Mouse (Mus musculus) E14TG2a.4 (cell line): ENCODE results near the gene Ppp2r2c.

Experiments used
- H3K27me3 ChIP-seq: 2 replicates; pipeline ENCODE4 v1.6.1; 2014; ENCODE audit warnings: low read length, control low read depth; ENCODE audit not compliant: insufficient read depth
- H3K36me3 ChIP-seq: 2 replicates; pipeline ENCODE4 v1.6.1; 2014; ENCODE audit warnings: low read length, control low read depth; ENCODE audit not compliant: insufficient read depth
- H3K4me1 ChIP-seq: replicated peaks from 2 replicates; pipeline ENCODE4 v1.6.1; 2014; ENCODE audit warnings: low read depth, low read length, control low read depth
- H3K4me3 ChIP-seq: replicated peaks from 2 replicates; pipeline ENCODE4 v1.5.1; 2014; ENCODE audit warnings: mild to moderate bottlenecking, low read length
- H3K9me3 ChIP-seq: 2 replicates; pipeline ENCODE4 v1.6.1; 2014; ENCODE audit warnings: low read length, control low read depth
- CTCF ChIP-seq: conservative IDR thresholded peaks from 2 replicates; pipeline ENCODE4 v1.5.1; 2014; ENCODE audit warnings: low read length
- NANOG ChIP-seq: IDR thresholded peaks from 2 replicates; pipeline ENCODE4 v1.6.1; 2014; ENCODE audit warnings: borderline replicate concordance, low read length, mixed read lengths
- POU5F1 ChIP-seq: IDR thresholded peaks from 2 replicates; pipeline ENCODE4 v1.6.1; 2014; ENCODE audit warnings: low read length, borderline replicate concordance

The Ppp2r2c gene

GRCm38 (mm10) chr5:36920072-36920471, 51.8 kb downstream of the Ppp2r2c start:
- Histone ChIP-seq H3K36me3 (no peaks in the 10 kb centered on the region), H3K27me3 (no peaks in the 10 kb centered on the region; the same call in 1 of the 2 replicates), H3K4me1 (peaks cover 37% of the 10 kb centered on the region), H3K9me3 (peaks cover 4% of the 10 kb centered on the region; the same call in 1 of the 2 replicates), H3K4me3 (no peak overlapping the region)
- TF ChIP-seq CTCF (peak; percentile 22; the same call in 1 of the 2 replicates), NANOG (no peak)

- peaks cover 4% of the 10 kb centered on the region; the same call in 1 of the 2 replicates for H3K9me3 ChIP-seq
- TF ChIP-seq NANOG (no peak), POU5F1 (no peak), CTCF (no peak)
- peaks cover 36% of the 10 kb centered on the region for H3K4me1 ChIP-seq
- no peaks in the 10 kb centered on the region for H3K36me3 ChIP-seq
- H3K27me3 ChIP-seq: no peaks in the 10 kb centered on the region; the same call in 1 of the 2 replicates
- H3K4me3 ChIP-seq: no peak overlapping the region
Observed at GRCm38 (mm10) chr5:36921871-36922270, 53.6 kb downstream of the Ppp2r2c start.

GRCm38 (mm10) chr5:36922811-36923210, 54.5 kb downstream of the Ppp2r2c start:
- TF ChIP-seq POU5F1 (no peak), NANOG (no peak), CTCF (no peak)
- Histone ChIP-seq H3K4me3 (no peak overlapping the region), H3K36me3 (no peaks in the 10 kb centered on the region), H3K27me3 (no peaks in the 10 kb centered on the region; the same call in 1 of the 2 replicates), H3K4me1 (peaks cover 31% of the 10 kb centered on the region), H3K9me3 (peaks cover 4% of the 10 kb centered on the region; the same call in 1 of the 2 replicates)

- TF ChIP-seq CTCF: no peak
- no peak for TF ChIP-seq POU5F1
- TF ChIP-seq NANOG: no peak
- Histone ChIP-seq H3K4me1 (peaks cover 19% of the 10 kb centered on the region), H3K9me3 (peaks cover 4% of the 10 kb centered on the region; the same call in 1 of the 2 replicates), H3K4me3 (no peak overlapping the region), H3K36me3 (no peaks in the 10 kb centered on the region), H3K27me3 (no peaks in the 10 kb centered on the region; the same call in 1 of the 2 replicates)
Observed at GRCm38 (mm10) chr5:36923826-36924700, 55.8 kb downstream of the Ppp2r2c start.

GRCm38 (mm10) chr5:36928701-36929100, 60.4 kb downstream of the Ppp2r2c start:
- TF ChIP-seq CTCF (peak; percentile 82), POU5F1 (no peak), NANOG (no peak)
- Histone ChIP-seq H3K4me1 (peaks cover 8% of the 10 kb centered on the region), H3K4me3 (no peak overlapping the region), H3K36me3 (peaks cover 10% of the 10 kb centered on the region; the same call in 1 of the 2 replicates), H3K27me3 (no peaks in the 10 kb centered on the region), H3K9me3 (peaks cover 16% of the 10 kb centered on the region)

- peaks cover 10% of the 10 kb centered on the region; the same call in 1 of the 2 replicates for H3K36me3 ChIP-seq
- H3K4me3 ChIP-seq: no peak overlapping the region
- peaks cover 14% of the 10 kb centered on the region for H3K4me1 ChIP-seq
- H3K9me3 ChIP-seq: peaks cover 12% of the 10 kb centered on the region
- H3K27me3 ChIP-seq: no peaks in the 10 kb centered on the region
- TF ChIP-seq CTCF (no peak), POU5F1 (no peak), NANOG (no peak)
Observed at GRCm38 (mm10) chr5:36929376-36929775, 61.1 kb downstream of the Ppp2r2c start.

- H3K4me1 ChIP-seq: peaks cover 19% of the 10 kb centered on the region
- peaks cover 10% of the 10 kb centered on the region; the same call in 1 of the 2 replicates for H3K36me3 ChIP-seq
- no peak for TF ChIP-seq POU5F1
- TF ChIP-seq CTCF: no peak
- no peak for TF ChIP-seq NANOG
- H3K27me3 ChIP-seq: 0 out of 2 replicates have a peak, but pooled peaks cover 4% of the 10 kb centered on the region
- peaks cover 12% of the 10 kb centered on the region for H3K9me3 ChIP-seq
- no peak overlapping the region for H3K4me3 ChIP-seq
Observed at GRCm38 (mm10) chr5:36933383-36933782, 65.1 kb downstream of the Ppp2r2c start.

GRCm38 (mm10) chr5:36935486-36936473, 67.5 kb downstream of the Ppp2r2c start:
- H3K36me3 ChIP-seq: peaks cover 10% of the 10 kb centered on the region; the same call in 1 of the 2 replicates
- H3K4me3 ChIP-seq: no peak overlapping the region
- H3K27me3 ChIP-seq: 0 out of 2 replicates have a peak, but pooled peaks cover 4% of the 10 kb centered on the region
- H3K4me1 ChIP-seq: peaks cover 42% of the 10 kb centered on the region
- TF ChIP-seq CTCF: no peak
- no peak for TF ChIP-seq NANOG
- no peak for TF ChIP-seq POU5F1
- H3K9me3 ChIP-seq: peaks cover 12% of the 10 kb centered on the region

- peaks cover 7% of the 10 kb centered on the region; the same call in 1 of the 2 replicates for H3K36me3 ChIP-seq
- H3K9me3 ChIP-seq: peaks cover 10% of the 10 kb centered on the region
- H3K27me3 ChIP-seq: peaks cover 8% of the 10 kb centered on the region; the same call in 1 of the 2 replicates
- H3K4me1 ChIP-seq: peaks cover 42% of the 10 kb centered on the region
- H3K4me3 ChIP-seq: no peak overlapping the region
- TF ChIP-seq NANOG: no peak
- no peak for TF ChIP-seq POU5F1
- TF ChIP-seq CTCF: no peak
Observed at GRCm38 (mm10) chr5:36936548-36936947, 68.2 kb downstream of the Ppp2r2c start.
